Mouse (Mus musculus) neural tube, embryonic 15.5 days (tissue): Measurements from ENCODE around the gene Fga. TPM values are rescaled to one million over a fixed set of nuclear protein-coding genes. Genes with fewer than 3 reads are reported as not detected.

ENCODE experiments used
- ATAC-seq: fragments of 200-750 bp; cut with Nextera tagmentation; 2 replicates; pipeline ENCODE4 v1.8.0; 2017; ENCODE audit warnings: mild to moderate bottlenecking, moderate TSS enrichment, moderate library complexity; ENCODE audit not compliant: low FRiP score
- H3K27ac ChIP-seq: fragments of 300-500 bp; sonication (generic); replicated peaks from 2 replicates; pipeline ENCODE4 v1.5.1; 2015; ENCODE audit warnings: mild to moderate bottlenecking, inconsistent platforms
- H3K27me3 ChIP-seq: fragments of 300-500 bp; sonication (generic); replicated peaks from 2 replicates; pipeline ENCODE4 v1.6.1; 2015; ENCODE audit warnings: inconsistent platforms
- H3K36me3 ChIP-seq: fragments of 300-500 bp; sonication (generic); 2 replicates; pipeline ENCODE4 v1.6.1; 2015; ENCODE audit warnings: inconsistent platforms
- H3K4me1 ChIP-seq: fragments of 300-500 bp; sonication (generic); 2 replicates; pipeline ENCODE4 v1.6.1; 2015; ENCODE audit warnings: inconsistent platforms
- H3K4me2 ChIP-seq: fragments of 300-500 bp; sonication (generic); 2 replicates; pipeline ENCODE4 v1.6.1; 2015; ENCODE audit warnings: inconsistent platforms, mild to moderate bottlenecking, moderate library complexity
- H3K4me3 ChIP-seq: fragments of 300-500 bp; sonication (generic); replicated peaks from 2 replicates; pipeline ENCODE4 v1.5.1; 2015; ENCODE audit warnings: mild to moderate bottlenecking, inconsistent platforms
- H3K9ac ChIP-seq: fragments of 300-500 bp; sonication (generic); replicated peaks from 2 replicates; pipeline ENCODE4 v1.6.1; 2015; ENCODE audit warnings: mild to moderate bottlenecking, inconsistent platforms
- H3K9me3 ChIP-seq: fragments of 300-500 bp; sonication (generic); replicated peaks from 2 replicates; pipeline ENCODE4 v1.6.1; 2016; ENCODE audit warnings: inconsistent platforms
- WGBS: fragments of 180-500 bp; shearing (Covaris S2); methylation state at CpG from one replicate; pipeline ENCODE4 v1.1.7; 2015; ENCODE audit warnings: mixed read lengths; 5-methylcytosine and 5-hydroxymethylcytosine counted together
- polyA plus RNA-seq: library from polyadenylated mRNA; unstranded; fragments of >200 nt; fragmentation: Nextera tagmentation; extraction: Ambion mirVana; gene quantifications from 2 replicates; pipeline ENCODE4 v1.2.1, GENCODE M21; 2015

Gene Fga
- polyA plus RNA-seq, 1 experiment from 2014 or later, result 0.06 TPM

DNA sequence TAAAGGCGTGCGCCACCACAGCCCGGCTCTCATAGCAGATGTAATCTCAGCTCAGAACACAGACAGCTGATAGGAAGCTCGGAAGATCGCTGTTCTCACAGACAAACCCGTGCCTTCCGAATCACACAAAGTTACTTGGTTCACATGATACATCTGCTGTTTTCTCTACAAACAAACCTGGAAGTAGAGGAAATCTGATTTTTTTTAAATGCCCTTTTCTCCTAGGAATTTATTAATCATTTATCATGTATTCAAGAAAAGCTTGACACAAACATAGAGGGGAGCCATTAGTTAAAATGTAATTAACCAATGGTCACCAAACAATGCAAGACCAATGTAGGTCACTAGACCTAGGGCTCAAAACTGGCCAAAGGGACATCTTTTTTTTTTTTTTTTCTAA lies 21.1 kb upstream of the Fga start:
- H3K4me2 ChIP-seq, result no peak overlapping the region
- no peak for ATAC-seq

GRCm38 (mm10) chr3:83007557-83007956 lies 18.3 kb upstream of the Fga start, which contains the start of gene Fgg:
Gene Fgg (plus strand): TSS chr3:83007724.
- H3K27me3 ChIP-seq, result no peaks in the 10 kb centered on the region
- ATAC-seq, result no peak
- no peak within 1 kb of the TSS for H3K9ac ChIP-seq
- no peak within 1 kb of the TSS for H3K27ac ChIP-seq
- H3K4me1 ChIP-seq, result no peaks in the 10 kb centered on the region
- WGBS, result 59% methylated on average over 7 of the region's 7 CpGs
- no peak within 1 kb of the TSS for H3K4me2 ChIP-seq
- no peaks in the 10 kb centered on the region for H3K36me3 ChIP-seq
- no peaks in the 10 kb centered on the region for H3K9me3 ChIP-seq
- no peak within 1 kb of the TSS for H3K4me3 ChIP-seq

More for the DNA sequence above, 21.1 kb upstream of the Fga start:
- 94% methylated on average over 7 of the region's 7 CpGs for WGBS
- no peak overlapping the region for H3K27ac ChIP-seq
- H3K4me1 ChIP-seq, result no peaks in the 10 kb centered on the region
- no peak overlapping the region for H3K4me3 ChIP-seq
- no peak overlapping the region for H3K9ac ChIP-seq
- H3K27me3 ChIP-seq, result no peaks in the 10 kb centered on the region
- no peaks in the 10 kb centered on the region for H3K9me3 ChIP-seq
- H3K36me3 ChIP-seq, result no peaks in the 10 kb centered on the region

- 84% methylated on average over 11 of the region's 11 CpGs for WGBS
- Histone ChIP-seq H3K27ac (no peak overlapping the region), H3K4me1 (no peaks in the 10 kb centered on the region), H3K9me3 (no peaks in the 10 kb centered on the region), H3K27me3 (no peaks in the 10 kb centered on the region), H3K36me3 (no peaks in the 10 kb centered on the region), H3K4me3 (no peak overlapping the region), H3K9ac (no peak overlapping the region), H3K4me2 (no peak overlapping the region)
- ATAC-seq, result no peak
These were observed 15.6 kb upstream of the Fga start for GRCm38 (mm10) chr3:83010291-83010690.

- Histone ChIP-seq H3K27me3 (no peaks in the 10 kb centered on the region), H3K9me3 (no peaks in the 10 kb centered on the region), H3K4me1 (no peaks in the 10 kb centered on the region), H3K27ac (no peak overlapping the region), H3K4me3 (no peak overlapping the region), H3K9ac (no peak overlapping the region), H3K36me3 (no peaks in the 10 kb centered on the region), H3K4me2 (no peak overlapping the region)
- WGBS, result 86% methylated on average over 4 of the region's 4 CpGs
- ATAC-seq, result no peak
These were observed 14.7 kb upstream of the Fga start for GRCm38 (mm10) chr3:83011136-83011535.

- no peak overlapping the region for H3K27ac ChIP-seq
These were observed 14.3 kb upstream of the Fga start for GRCm38 (mm10) chr3:83011565-83011964.

GRCm38 (mm10) chr3:83012636-83013035 lies 13.2 kb upstream of the Fga start:
- ATAC-seq, result no peak
- Histone ChIP-seq H3K4me1 (no peaks in the 10 kb centered on the region), H3K27ac (no peak overlapping the region), H3K9me3 (no peaks in the 10 kb centered on the region), H3K36me3 (no peaks in the 10 kb centered on the region), H3K9ac (no peak overlapping the region), H3K4me2 (no peak overlapping the region), H3K4me3 (no peak overlapping the region), H3K27me3 (no peaks in the 10 kb centered on the region)
- 95% methylated on average over 19 of the region's 19 CpGs for WGBS

More at GRCm38 (mm10) chr3:83011565-83011964, 14.3 kb upstream of the Fga start:
- Histone ChIP-seq H3K4me3 (no peak overlapping the region), H3K4me2 (no peak overlapping the region), H3K4me1 (no peaks in the 10 kb centered on the region), H3K36me3 (no peaks in the 10 kb centered on the region), H3K27me3 (no peaks in the 10 kb centered on the region), H3K9ac (no peak overlapping the region), H3K9me3 (no peaks in the 10 kb centered on the region)
- WGBS, result 55% methylated on average over 4 of the region's 4 CpGs
- no peak for ATAC-seq

- 88% methylated on average over 10 of the region's 10 CpGs for WGBS
- Histone ChIP-seq H3K4me2 (no peak overlapping the region), H3K27me3 (no peaks in the 10 kb centered on the region), H3K9ac (no peak overlapping the region), H3K36me3 (no peaks in the 10 kb centered on the region), H3K4me1 (no peaks in the 10 kb centered on the region), H3K4me3 (no peak overlapping the region), H3K9me3 (no peaks in the 10 kb centered on the region), H3K27ac (no peak overlapping the region)
- ATAC-seq, result no peak
These were observed 11.9 kb upstream of the Fga start for GRCm38 (mm10) chr3:83013951-83014350.

DNA sequence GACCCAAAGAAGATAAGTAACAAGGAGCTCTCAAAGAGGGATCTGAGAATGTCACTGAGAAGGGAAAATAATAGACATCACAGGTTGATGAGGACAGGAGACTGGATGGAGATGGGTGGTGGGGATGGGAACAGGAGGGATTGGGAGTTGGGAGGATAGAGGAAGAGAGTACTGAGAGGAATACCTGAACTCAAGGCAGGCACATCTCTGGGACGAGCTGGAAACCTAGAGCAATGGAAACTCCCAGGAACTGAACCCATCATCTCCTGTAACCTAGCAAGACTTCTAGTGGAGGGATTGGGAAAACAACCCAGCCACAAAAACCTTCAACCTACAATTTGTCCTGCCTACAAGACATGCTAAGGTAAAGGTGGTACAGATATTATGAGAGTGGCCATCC lies 9.6 kb upstream of the Fga start:
- WGBS, result 95% methylated on average over 1 of the region's 1 CpGs
- no peak overlapping the region for H3K9ac ChIP-seq
- H3K9me3 ChIP-seq, result no peaks in the 10 kb centered on the region
- H3K27ac ChIP-seq, result no peak overlapping the region
- no peak for ATAC-seq
- H3K36me3 ChIP-seq, result no peaks in the 10 kb centered on the region
- no peak overlapping the region for H3K4me2 ChIP-seq
- H3K4me1 ChIP-seq, result no peaks in the 10 kb centered on the region
- no peak overlapping the region for H3K4me3 ChIP-seq
- no peaks in the 10 kb centered on the region for H3K27me3 ChIP-seq

- no peak overlapping the region for H3K27ac ChIP-seq
- H3K4me2 ChIP-seq, result no peak overlapping the region
- H3K4me3 ChIP-seq, result no peak overlapping the region
- no peaks in the 10 kb centered on the region for H3K9me3 ChIP-seq
- no peak for ATAC-seq
- H3K27me3 ChIP-seq, result no peaks in the 10 kb centered on the region
- 79% methylated on average over 2 of the region's 2 CpGs for WGBS
- no peaks in the 10 kb centered on the region for H3K4me1 ChIP-seq
- H3K9ac ChIP-seq, result no peak overlapping the region
- no peaks in the 10 kb centered on the region for H3K36me3 ChIP-seq
These were observed 5.5 kb upstream of the Fga start for GRCm38 (mm10) chr3:83020387-83020786.

DNA sequence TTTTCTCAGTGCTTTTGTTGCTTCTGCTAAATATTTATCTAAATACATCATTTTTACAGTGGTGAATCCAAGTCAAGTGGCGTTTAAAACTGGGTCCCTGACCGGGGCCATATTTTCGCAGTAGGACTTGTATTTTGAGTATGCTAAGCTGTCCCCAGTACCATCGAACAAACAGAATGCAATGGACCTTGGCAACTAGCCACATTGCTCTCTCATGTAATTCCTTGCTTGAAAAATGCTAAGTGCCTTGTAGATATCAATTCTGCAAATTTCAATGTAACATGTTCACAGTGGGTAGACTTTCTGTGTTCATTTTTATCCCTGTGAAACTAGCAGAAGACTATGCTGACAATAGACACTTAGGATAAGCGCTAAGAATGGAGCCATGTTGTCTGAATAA lies 4.7 kb upstream of the Fga start:
- Histone ChIP-seq H3K4me1 (no peaks in the 10 kb centered on the region), H3K9me3 (no peaks in the 10 kb centered on the region), H3K36me3 (no peaks in the 10 kb centered on the region), H3K27me3 (no peaks in the 10 kb centered on the region), H3K9ac (no peak overlapping the region), H3K27ac (no peak overlapping the region), H3K4me2 (no peak overlapping the region), H3K4me3 (no peak overlapping the region)
- WGBS, result 93% methylated on average over 5 of the region's 5 CpGs
- ATAC-seq, result no peak

DNA sequence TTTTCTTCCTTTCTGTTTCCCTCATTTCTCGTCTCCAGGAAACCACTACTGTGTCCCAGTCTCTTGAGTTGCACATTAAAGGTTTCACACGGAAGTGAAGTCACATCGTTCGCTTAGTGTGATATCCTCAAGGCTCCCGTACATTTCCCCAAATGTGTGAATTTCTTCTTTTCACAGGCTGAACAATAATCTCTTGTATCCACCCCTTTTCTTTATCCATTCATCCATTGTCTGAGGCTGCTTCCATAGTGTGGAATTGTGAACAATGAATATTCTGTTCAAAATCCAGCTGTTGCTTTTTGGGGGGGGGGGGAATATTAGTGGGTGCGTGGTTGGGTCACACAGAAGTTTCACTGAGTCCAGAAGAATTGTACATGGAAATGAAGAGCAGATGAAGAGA lies 840 bp upstream of the Fga start:
- Histone ChIP-seq H3K4me3 (no peak overlapping the region), H3K9ac (no peak overlapping the region), H3K27ac (no peak overlapping the region), H3K4me1 (no peaks in the 10 kb centered on the region), H3K27me3 (no peaks in the 10 kb centered on the region), H3K9me3 (no peaks in the 10 kb centered on the region), H3K4me2 (no peak overlapping the region), H3K36me3 (no peaks in the 10 kb centered on the region)
- 65% methylated on average over 6 of the region's 6 CpGs for WGBS
- no peak for ATAC-seq

DNA sequence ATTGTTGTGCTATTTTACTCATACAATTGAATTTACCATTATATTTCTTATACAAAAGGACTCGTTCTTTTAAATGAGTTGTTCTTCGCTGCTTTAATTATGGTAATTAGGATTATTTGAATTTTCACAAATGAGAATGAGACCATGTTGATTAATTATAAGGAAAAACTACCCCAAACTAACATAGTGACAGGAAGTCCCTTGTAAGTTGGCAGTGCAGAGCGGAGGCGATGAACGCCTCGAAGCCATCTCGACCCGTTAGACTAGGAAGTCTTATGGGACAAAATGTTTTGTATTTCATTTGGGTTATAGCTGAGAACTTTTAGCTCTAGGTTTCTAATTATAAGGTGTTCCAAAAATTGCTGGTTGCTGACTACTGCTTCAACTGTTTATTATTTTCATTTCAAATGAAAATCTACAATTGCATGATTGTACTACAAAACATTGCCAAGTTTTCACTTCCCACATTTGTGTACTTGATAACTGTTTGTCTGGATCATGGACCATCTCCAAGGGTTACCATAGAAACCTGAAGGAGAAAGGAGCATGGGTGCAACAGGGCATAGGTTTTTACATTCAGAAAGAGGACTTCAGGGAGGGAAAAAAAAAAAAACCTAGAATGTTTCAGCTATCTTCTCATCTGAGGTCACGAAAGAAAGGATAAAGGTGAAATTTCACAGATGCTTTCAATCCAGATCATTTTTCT lies 1.8 kb downstream of the Fga start:
- no peak overlapping the region for H3K27ac ChIP-seq
- no peak overlapping the region for H3K4me3 ChIP-seq
- 82% methylated on average over 9 of the region's 9 CpGs for WGBS
- H3K4me2 ChIP-seq, result no peak overlapping the region
- no peaks in the 10 kb centered on the region for H3K36me3 ChIP-seq
- ATAC-seq, result no peak
- H3K9me3 ChIP-seq, result no peaks in the 10 kb centered on the region
- H3K9ac ChIP-seq, result no peak overlapping the region
- no peaks in the 10 kb centered on the region for H3K27me3 ChIP-seq
- H3K4me1 ChIP-seq, result no peaks in the 10 kb centered on the region
